Mouse (Mus musculus) heart, embryonic 13.5 days (tissue): ENCODE measurements around the gene Polr1b. TPM values are rescaled to one million over a fixed set of nuclear protein-coding genes. Genes with fewer than 3 reads are reported as not detected.

Experiments
- ATAC-seq: fragments of 200-750 bp; cut with Nextera tagmentation; 2 replicates; pipeline ENCODE4 v1.8.0; 2017; ENCODE audit warnings: moderate TSS enrichment; ENCODE audit not compliant: insufficient number of reproducible peaks, low FRiP score, low TSS enrichment; ENCODE audit errors: extremely low read depth
- H3K27ac ChIP-seq: fragments of 300-500 bp; sonication (generic); replicated peaks from 2 replicates; pipeline ENCODE4 v1.5.1; 2015; ENCODE audit warnings: moderate library complexity, mild to moderate bottlenecking, inconsistent platforms
- H3K27me3 ChIP-seq: fragments of 300-500 bp; sonication (generic); replicated peaks from 2 replicates; pipeline ENCODE4 v1.6.1; 2015; ENCODE audit warnings: mild to moderate bottlenecking, inconsistent platforms
- H3K36me3 ChIP-seq: fragments of 300-500 bp; sonication (generic); 2 replicates; pipeline ENCODE4 v1.6.1; 2015; ENCODE audit warnings: mild to moderate bottlenecking, inconsistent platforms
- H3K4me1 ChIP-seq: fragments of 300-500 bp; sonication (generic); 2 replicates; pipeline ENCODE4 v1.6.1; 2015; ENCODE audit warnings: inconsistent platforms
- H3K4me2 ChIP-seq: fragments of 300-500 bp; sonication (generic); 2 replicates; pipeline ENCODE4 v1.6.1; 2015; ENCODE audit warnings: inconsistent platforms, mild to moderate bottlenecking, moderate library complexity
- H3K4me3 ChIP-seq: fragments of 300-500 bp; sonication (generic); 2 replicates; pipeline ENCODE4 v1.5.1; 2015; ENCODE audit warnings: moderate library complexity, mild to moderate bottlenecking, inconsistent platforms
- H3K9ac ChIP-seq: fragments of 300-500 bp; sonication (generic); 2 replicates; pipeline ENCODE4 v1.6.1; 2015; ENCODE audit warnings: inconsistent platforms, mild to moderate bottlenecking, moderate library complexity
- H3K9me3 ChIP-seq: fragments of 300-500 bp; sonication (generic); 2 replicates; pipeline ENCODE4 v1.6.1; 2016; ENCODE audit warnings: inconsistent platforms
- WGBS: fragments of 180-500 bp; shearing (Covaris S2); methylation state at CpG from one replicate; pipeline ENCODE4 v1.1.7; 2015; ENCODE audit warnings: mixed read lengths; 5-methylcytosine and 5-hydroxymethylcytosine counted together
- polyA plus RNA-seq: library from polyadenylated mRNA; unstranded; fragments of >200 nt; fragmentation: Nextera tagmentation; extraction: Ambion mirVana; gene quantifications from 2 replicates; pipeline ENCODE4 v1.2.1, GENCODE M21; 2015

Gene Polr1b
- polyA plus RNA-seq, 1 experiment from 2014 or later: 16.7 TPM

DNA sequence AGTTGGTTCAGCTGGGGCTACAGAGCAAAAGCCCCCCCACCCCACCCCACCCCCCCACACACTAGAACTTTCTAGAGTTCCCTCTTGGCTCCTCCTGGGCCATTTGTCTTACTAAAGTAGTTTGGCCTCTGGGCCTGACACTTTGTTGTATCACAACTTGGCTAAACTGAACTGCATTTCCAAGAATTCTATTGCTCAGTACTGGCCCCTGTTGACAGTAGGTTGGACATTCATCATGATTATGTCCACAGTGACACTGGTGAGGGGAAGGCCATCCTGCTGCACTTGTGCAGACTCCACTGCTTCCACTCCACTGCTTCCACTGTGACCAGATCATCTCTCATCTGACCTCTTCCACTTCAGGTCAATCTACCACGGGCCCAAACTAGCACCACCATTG, 52.0 kb downstream of the Polr1b start:
- no peaks in the 10 kb centered on the region for H3K4me1 ChIP-seq
- H3K4me3 ChIP-seq: no peak overlapping the region
- no peak overlapping the region for H3K9ac ChIP-seq
- H3K27ac ChIP-seq: no peak overlapping the region
- ATAC-seq: no peak
- H3K27me3 ChIP-seq: no peaks in the 10 kb centered on the region
- H3K36me3 ChIP-seq: no peaks in the 10 kb centered on the region
- 55% methylated on average over 1 of the region's 1 CpGs for WGBS
- no peaks in the 10 kb centered on the region for H3K9me3 ChIP-seq
- H3K4me2 ChIP-seq: no peak overlapping the region

DNA sequence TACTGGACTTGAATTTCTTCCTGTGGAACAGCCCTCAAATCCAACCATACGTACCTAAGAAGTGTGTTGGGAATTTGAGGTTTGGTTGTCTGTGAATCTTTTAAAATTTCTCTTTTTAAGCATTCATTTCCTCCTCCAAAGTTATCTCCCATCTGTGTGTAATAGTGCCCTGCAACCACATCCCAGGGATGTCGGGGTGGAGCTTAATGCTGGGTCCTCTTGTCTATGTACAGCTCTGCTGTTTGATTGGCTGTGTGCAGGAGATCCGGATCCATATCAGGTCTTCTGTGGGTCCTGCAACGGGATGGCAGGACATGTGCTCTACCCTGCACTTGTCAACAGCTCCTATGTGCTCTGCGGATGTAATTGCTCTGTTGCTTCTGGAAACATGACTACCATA, 64.0 kb downstream of the Polr1b start:
- Histone ChIP-seq H3K27ac (no peak overlapping the region), H3K4me2 (no peak overlapping the region)
- no peak for ATAC-seq

DNA sequence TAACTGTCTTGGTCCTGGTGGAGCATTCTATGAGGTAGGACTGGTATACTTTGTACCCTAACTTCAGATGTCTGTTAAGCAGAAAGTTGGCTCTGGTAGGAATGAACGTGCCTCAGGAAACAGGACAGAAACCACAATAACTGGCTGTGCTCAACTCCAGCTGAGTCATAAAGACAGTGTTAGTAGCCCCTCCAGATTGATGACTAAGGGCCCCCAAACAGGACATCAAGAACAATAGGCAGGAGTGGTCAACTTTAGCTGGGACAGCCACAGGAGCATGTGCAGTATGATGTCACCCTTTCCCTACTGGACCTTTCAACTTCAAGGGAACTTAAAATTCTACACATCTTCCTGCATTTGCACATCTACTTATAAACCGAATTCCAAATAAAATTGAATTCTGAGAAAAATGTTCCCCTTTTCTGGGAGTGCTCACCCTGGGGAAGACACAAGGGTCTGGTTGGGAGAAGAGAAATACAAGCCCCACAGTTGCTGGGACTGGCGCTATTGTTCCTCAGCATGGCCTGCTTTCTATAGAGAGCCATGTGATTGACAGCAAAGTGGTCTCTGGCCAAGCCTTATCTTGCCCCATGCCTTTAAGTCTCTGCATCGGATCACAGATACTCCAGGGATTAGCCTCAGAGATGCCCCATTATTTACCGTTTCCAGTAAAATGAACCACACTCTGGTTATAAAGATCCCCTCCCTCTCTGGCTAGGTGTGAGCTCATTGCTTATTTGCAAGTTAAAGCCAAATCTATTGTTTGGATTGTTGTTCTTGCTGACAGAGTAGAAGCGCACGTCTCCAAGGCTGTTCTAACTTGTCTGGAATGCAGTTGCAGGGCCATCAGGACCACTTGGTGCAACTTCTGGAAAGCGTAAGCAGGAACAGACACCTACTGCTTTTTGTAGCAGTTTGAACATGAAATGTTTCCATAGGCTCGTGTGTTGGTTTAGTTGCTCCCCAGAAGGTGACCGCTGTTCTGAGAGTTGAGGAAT, 66.0 kb downstream of the Polr1b start:
- ATAC-seq: no peak
- H3K27me3 ChIP-seq: no peaks in the 10 kb centered on the region
- H3K4me2 ChIP-seq: no peak overlapping the region
- 42% methylated on average over 10 of the region's 10 CpGs for WGBS
- H3K27ac ChIP-seq: peak overlapping the region; percentile 53
- peaks cover 13% of the 10 kb centered on the region for H3K4me1 ChIP-seq
- no peaks in the 10 kb centered on the region for H3K36me3 ChIP-seq
- no peak overlapping the region for H3K4me3 ChIP-seq
- peaks cover 8% of the 10 kb centered on the region; the same call in 1 of the 2 replicates for H3K9me3 ChIP-seq
- no peak overlapping the region for H3K9ac ChIP-seq

More for the DNA sequence above, 64.0 kb downstream of the Polr1b start:
- Histone ChIP-seq H3K4me1 (peaks cover 13% of the 10 kb centered on the region), H3K4me3 (no peak overlapping the region), H3K27me3 (no peaks in the 10 kb centered on the region), H3K9ac (no peak overlapping the region), H3K9me3 (peaks cover 8% of the 10 kb centered on the region; the same call in 1 of the 2 replicates), H3K36me3 (no peaks in the 10 kb centered on the region)
- 63% methylated on average over 5 of the region's 5 CpGs for WGBS

DNA sequence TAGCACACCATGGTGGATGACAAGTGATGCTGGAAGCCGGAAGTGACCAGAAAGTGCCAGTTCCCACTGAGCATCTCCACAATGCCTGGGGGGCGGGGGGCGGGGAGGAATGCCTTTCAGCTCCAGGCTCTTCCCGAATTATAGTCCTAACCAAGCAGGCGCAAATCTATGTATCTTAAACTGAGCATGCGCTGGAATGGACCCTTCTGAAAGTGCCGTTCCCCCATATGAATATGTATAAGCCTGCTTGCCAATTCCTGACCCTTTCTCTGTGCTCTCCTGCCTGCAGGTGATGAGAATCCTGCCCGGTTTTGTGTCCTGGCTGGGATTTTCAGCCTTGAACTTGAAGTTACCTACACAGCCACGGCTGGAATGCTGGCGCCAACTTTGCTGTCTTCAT, 72.6 kb downstream of the Polr1b start:
- peak overlapping the region; percentile 40 for H3K4me2 ChIP-seq
- 41% methylated on average over 10 of the region's 10 CpGs for WGBS
- 0 out of 2 replicates have a peak, but pooled peaks cover 3% of the 10 kb centered on the region for H3K4me1 ChIP-seq
- no peak for ATAC-seq
- no peaks in the 10 kb centered on the region for H3K27me3 ChIP-seq
- H3K36me3 ChIP-seq: no peaks in the 10 kb centered on the region
- no peak overlapping the region for H3K27ac ChIP-seq
- H3K4me3 ChIP-seq: no peak overlapping the region
- peaks cover 1% of the 10 kb centered on the region; the same call in 1 of the 2 replicates for H3K9me3 ChIP-seq
- H3K9ac ChIP-seq: 0 out of 2 replicates have a peak overlapping the region, but pooled peaks have one; percentile 37

DNA sequence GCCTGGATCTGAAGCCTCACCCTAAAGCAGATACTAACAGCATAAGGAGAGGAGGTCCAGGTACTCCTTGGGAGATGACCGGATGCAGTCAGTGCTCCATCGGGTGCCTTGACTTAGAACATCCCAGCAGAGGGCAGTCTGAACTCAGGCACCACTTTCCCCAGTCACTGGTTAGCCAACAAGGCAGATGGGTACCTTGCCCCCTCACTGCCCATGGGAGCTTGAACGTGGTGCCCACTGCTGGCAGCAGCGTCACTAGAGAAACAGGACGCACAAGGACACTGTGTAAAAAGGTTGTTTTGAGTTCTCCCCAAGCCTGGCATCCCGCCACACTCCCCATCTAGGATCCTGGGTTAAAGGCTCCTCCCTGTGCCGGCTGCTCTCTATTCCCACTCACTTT, 73.7 kb downstream of the Polr1b start:
- WGBS: 34% methylated on average over 7 of the region's 7 CpGs
- Histone ChIP-seq H3K4me2 (0 out of 2 replicates have a peak overlapping the region, but pooled peaks have one; percentile 16), H3K36me3 (no peaks in the 10 kb centered on the region), H3K9ac (no peak overlapping the region), H3K4me1 (0 out of 2 replicates have a peak, but pooled peaks cover 3% of the 10 kb centered on the region), H3K27ac (no peak overlapping the region), H3K27me3 (no peaks in the 10 kb centered on the region), H3K9me3 (no peaks in the 10 kb centered on the region), H3K4me3 (no peak overlapping the region)
- ATAC-seq: no peak

DNA sequence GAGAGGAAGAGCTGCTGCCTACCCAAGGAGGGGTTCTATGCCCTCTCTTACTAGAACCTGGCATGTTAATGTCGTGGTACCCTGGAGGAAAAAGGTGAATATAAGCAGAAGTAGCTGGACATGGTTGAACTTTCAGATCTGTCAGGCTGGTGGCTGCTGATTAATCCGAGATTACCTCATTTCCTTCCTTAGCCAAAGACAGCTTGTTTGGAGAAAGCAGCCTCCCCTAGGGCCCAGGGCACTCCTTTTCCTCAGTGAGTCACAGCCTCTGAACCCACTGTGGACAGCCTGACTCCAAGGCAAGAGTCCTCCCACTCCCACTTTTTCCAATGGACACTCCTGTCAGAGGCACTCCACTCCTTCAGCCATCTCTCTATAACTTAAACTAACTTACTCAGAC, 74.8 kb downstream of the Polr1b start:
- WGBS: 37% methylated on average over 2 of the region's 2 CpGs
- H3K27me3 ChIP-seq: no peaks in the 10 kb centered on the region
- no peak overlapping the region for H3K27ac ChIP-seq
- no peaks in the 10 kb centered on the region for H3K9me3 ChIP-seq
- no peak overlapping the region for H3K4me3 ChIP-seq
- no peak overlapping the region for H3K9ac ChIP-seq
- ATAC-seq: no peak
- H3K36me3 ChIP-seq: no peaks in the 10 kb centered on the region
- no peak overlapping the region for H3K4me2 ChIP-seq
- H3K4me1 ChIP-seq: 0 out of 2 replicates have a peak, but pooled peaks cover 3% of the 10 kb centered on the region

Other genes starting within 250 kb of the Polr1b start
- 1.6 and 1.8 TPM in 2 replicates for gene Fbln7, start 238.0 kb upstream of the Polr1b start, polyA plus RNA-seq
- gene Zc3h8, start 156.9 kb upstream of the Polr1b start, polyA plus RNA-seq: 5.6 and 6.5 TPM in 2 replicates
- 1.2 and 1.3 TPM in 2 replicates for gene Zc3h6, start 133.6 kb upstream of the Polr1b start, polyA plus RNA-seq
- 10.4 and 11.8 TPM in 2 replicates for gene Gm10762, start 133.3 kb upstream of the Polr1b start, polyA plus RNA-seq
- 0.05 TPM in 1 of 2 replicates, not detected in the other for gene Vinac1, start 52.8 kb upstream of the Polr1b start, polyA plus RNA-seq
- 7.4 and 7.5 TPM in 2 replicates for gene Ttl, start 35.1 kb upstream of the Polr1b start, polyA plus RNA-seq
- 16.6 and 18.3 TPM in 2 replicates for gene Chchd5, start 28.7 kb downstream of the Polr1b start, polyA plus RNA-seq
- 24.9 and 29.9 TPM in 2 replicates for gene Slc20a1, start 97.8 kb downstream of the Polr1b start, polyA plus RNA-seq
- 40.0 and 40.4 TPM in 2 replicates for gene Ckap2l, start 196.2 kb downstream of the Polr1b start, polyA plus RNA-seq
- gene Il1a, start 209.0 kb downstream of the Polr1b start, polyA plus RNA-seq: 0.13 and 0.39 TPM in 2 replicates